Mouse (Mus musculus): ENCODE results near the gene P3h1. TPM values are rescaled to one million over a fixed set of nuclear protein-coding genes. Genes with fewer than 3 reads are reported as not detected.

Gene P3h1
- polyA plus RNA-seq, 1 experiment from 2014 or later = 15.5 TPM

DNA sequence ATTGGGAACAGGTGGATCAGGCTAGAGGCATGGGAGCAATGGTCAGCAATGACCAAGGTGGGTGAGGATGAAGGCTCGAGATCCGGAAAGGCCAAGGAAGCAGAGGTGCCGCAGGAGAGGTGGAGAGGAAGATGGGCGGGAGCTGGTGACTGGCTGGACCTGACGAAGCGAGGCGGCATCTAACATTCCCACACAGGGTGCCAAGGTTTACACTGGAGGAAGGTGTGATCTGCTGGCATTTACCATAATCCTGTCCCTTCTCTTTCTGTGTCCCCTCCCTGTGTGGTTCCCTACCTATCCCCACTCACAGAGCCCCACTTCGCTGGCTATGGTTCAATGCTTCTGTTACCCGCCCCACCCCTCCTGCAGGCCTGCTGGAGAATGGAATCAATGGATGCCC is 13.2 kb downstream of the P3h1 start:
- H3K9me3 ChIP-seq (ENCODE audit: control insufficient read depth, low read length) = no peaks in the 10 kb centered on the region
- WGBS = 70% methylated on average over 9 of the region's 9 CpGs
- no peak overlapping the region for H3K4me3 ChIP-seq (ENCODE audit: low read depth, low read length)
- no peak overlapping the region for H3K9ac ChIP-seq (ENCODE audit: low read length)
- no peaks in the 10 kb centered on the region for H3K27me3 ChIP-seq (ENCODE audit: control insufficient read depth, insufficient read depth, low read length)
- 0 out of 2 replicates have a peak, but pooled peaks cover 2% of the 10 kb centered on the region for H3K36me3 ChIP-seq (ENCODE audit: control insufficient read depth, insufficient read depth, low read length)
- ATAC-seq (ENCODE audit: low FRiP score) (no peak), DNase-seq (ENCODE audit: low spot score, missing footprints) (no peak)
- no peak overlapping the region for H3K27ac ChIP-seq (ENCODE audit: low read depth, low read length)
- peaks cover 5% of the 10 kb centered on the region for H3K4me1 ChIP-seq (ENCODE audit: control insufficient read depth, insufficient read depth, low read length)
- no peak overlapping the region for H3K4me2 ChIP-seq

DNA sequence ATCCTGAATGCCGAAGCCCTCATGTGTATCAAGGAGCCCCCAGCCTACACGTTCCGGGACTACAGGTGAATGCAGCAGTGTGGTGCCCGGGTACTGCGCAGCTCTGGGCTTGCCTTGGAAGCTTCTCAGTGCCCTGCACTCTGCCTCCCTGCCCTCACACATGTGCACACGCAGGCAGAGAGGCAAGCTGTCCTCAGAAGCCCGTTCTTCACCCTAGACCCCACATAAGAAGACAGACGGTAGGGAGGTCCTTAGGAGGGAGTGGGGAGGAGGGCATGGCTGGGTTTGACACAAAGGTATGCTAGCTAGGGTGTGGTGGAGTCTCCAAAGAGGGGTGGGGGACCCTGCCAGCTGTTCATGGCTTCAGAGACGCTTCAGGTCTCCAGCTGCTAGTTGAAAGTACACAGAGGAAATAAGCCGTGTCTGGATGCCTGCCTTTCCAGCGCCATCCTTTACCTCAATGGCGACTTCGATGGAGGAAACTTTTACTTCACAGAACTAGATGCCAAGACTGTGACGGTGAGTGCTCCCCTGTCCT is 14.0 kb downstream of the P3h1 start:
- Histone ChIP-seq H3K9me3 (ENCODE audit: control insufficient read depth, low read length) (no peaks in the 10 kb centered on the region), H3K9ac (ENCODE audit: low read length) (no peak overlapping the region), H3K36me3 (ENCODE audit: control insufficient read depth, insufficient read depth, low read length) (0 out of 2 replicates have a peak, but pooled peaks cover 2% of the 10 kb centered on the region), H3K4me2 (no peak overlapping the region), H3K4me3 (ENCODE audit: low read depth, low read length) (no peak overlapping the region), H3K4me1 (ENCODE audit: control insufficient read depth, insufficient read depth, low read length) (peaks cover 5% of the 10 kb centered on the region), H3K27ac (ENCODE audit: low read depth, low read length) (no peak overlapping the region), H3K27me3 (ENCODE audit: control insufficient read depth, insufficient read depth, low read length) (no peaks in the 10 kb centered on the region)
- WGBS = 69% methylated on average over 14 of the region's 14 CpGs
- DNase-seq (ENCODE audit: low spot score, missing footprints) (no peak), ATAC-seq (ENCODE audit: low FRiP score) (no peak; the same call in 1 of the 2 replicates)

DNA sequence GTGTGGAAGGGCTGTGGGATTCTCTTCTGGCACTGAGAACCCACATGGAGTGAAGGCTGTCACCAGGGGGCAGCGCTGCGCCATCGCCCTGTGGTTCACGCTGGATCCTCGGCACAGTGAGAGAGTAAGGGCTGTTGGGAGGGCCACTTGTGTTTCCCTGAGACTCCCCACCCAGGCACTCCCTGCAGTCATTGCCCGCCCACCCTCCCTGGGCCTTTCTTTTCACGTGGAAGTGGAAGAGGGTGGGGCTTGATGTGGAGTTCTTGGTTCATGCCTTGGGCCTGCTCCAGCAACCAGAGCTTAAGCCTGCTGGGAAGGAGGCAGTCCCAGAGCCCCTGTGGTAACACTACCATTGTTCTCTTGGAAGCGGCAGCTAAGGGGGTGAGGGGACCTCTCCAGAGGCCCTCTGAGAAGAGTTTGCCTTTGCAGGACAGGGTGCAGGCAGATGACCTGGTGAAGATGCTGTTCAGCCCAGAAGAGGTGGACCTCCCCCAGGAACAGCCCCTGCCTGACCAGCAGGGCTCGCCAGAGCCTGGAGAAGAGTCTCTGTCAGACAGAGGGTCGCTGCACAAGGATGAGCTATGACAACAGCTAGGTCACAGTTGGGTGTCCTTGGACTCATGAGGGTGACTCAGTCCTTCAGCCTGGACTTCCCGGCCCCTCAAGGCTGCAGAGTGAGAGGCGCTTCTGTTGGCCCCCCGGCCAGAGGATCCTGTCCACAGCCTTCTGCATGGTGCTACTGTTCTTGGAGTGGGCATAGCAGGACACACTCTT is 14.9 kb downstream of the P3h1 start:
- Histone ChIP-seq H3K36me3 (ENCODE audit: control insufficient read depth, insufficient read depth, low read length) (0 out of 2 replicates have a peak, but pooled peaks cover 2% of the 10 kb centered on the region), H3K9ac (ENCODE audit: low read length) (peak overlapping the region; percentile 33; the same call in 1 of the 2 replicates), H3K9me3 (ENCODE audit: control insufficient read depth, low read length) (no peaks in the 10 kb centered on the region), H3K27me3 (ENCODE audit: control insufficient read depth, insufficient read depth, low read length) (no peaks in the 10 kb centered on the region), H3K4me3 (ENCODE audit: low read depth, low read length) (no peak overlapping the region), H3K4me1 (ENCODE audit: control insufficient read depth, insufficient read depth, low read length) (peaks cover 5% of the 10 kb centered on the region), H3K4me2 (no peak overlapping the region; the same call in 1 of the 2 replicates), H3K27ac (ENCODE audit: low read depth, low read length) (peak overlapping the region; percentile 9; the same call in 1 of the 2 replicates)
- ATAC-seq (ENCODE audit: low FRiP score) (peak; percentile 74), DNase-seq (ENCODE audit: low spot score, missing footprints) (peak; percentile 97)
- 24% methylated on average over 13 of the region's 13 CpGs for WGBS

DNA sequence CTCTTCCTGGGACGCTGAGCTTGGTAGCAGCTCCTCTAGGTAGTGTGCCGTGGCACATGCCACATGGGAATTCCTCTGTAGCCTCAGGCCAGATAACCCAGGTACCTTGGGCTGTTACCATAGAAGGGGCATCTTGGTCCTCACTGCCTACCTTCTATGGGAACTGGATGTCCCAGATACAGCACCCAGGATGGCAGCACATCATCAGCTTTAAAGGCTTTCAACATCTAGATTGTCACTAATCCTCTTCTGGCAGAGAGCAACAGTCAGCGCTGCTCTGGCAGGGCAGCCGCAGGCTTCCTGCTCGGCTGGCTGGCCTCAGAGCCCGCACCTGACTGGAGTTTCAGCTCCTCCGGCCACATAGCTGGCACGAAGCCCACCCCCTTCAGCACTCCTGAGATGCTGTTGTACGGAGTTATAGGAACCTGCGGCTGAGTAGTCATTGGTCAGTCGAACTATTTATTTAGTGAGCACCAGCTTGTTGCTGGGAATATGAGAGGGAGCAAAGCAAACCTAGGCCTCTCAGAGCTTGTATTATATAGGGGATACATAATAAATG is 15.8 kb downstream of the P3h1 start:
- H3K9me3 ChIP-seq (ENCODE audit: control insufficient read depth, low read length) = no peaks in the 10 kb centered on the region
- H3K27ac ChIP-seq (ENCODE audit: low read depth, low read length) = no peak overlapping the region
- no peak overlapping the region for H3K9ac ChIP-seq (ENCODE audit: low read length)
- H3K4me1 ChIP-seq (ENCODE audit: control insufficient read depth, insufficient read depth, low read length) = peaks cover 5% of the 10 kb centered on the region
- H3K4me3 ChIP-seq (ENCODE audit: low read depth, low read length) = no peak overlapping the region
- H3K36me3 ChIP-seq (ENCODE audit: control insufficient read depth, insufficient read depth, low read length) = 0 out of 2 replicates have a peak, but pooled peaks cover 2% of the 10 kb centered on the region
- no peak overlapping the region for H3K4me2 ChIP-seq
- WGBS = 86% methylated on average over 11 of the region's 11 CpGs
- no peaks in the 10 kb centered on the region for H3K27me3 ChIP-seq (ENCODE audit: control insufficient read depth, insufficient read depth, low read length)
- ATAC-seq (ENCODE audit: low FRiP score) (no peak), DNase-seq (ENCODE audit: low spot score, missing footprints) (no peak)

DNA sequence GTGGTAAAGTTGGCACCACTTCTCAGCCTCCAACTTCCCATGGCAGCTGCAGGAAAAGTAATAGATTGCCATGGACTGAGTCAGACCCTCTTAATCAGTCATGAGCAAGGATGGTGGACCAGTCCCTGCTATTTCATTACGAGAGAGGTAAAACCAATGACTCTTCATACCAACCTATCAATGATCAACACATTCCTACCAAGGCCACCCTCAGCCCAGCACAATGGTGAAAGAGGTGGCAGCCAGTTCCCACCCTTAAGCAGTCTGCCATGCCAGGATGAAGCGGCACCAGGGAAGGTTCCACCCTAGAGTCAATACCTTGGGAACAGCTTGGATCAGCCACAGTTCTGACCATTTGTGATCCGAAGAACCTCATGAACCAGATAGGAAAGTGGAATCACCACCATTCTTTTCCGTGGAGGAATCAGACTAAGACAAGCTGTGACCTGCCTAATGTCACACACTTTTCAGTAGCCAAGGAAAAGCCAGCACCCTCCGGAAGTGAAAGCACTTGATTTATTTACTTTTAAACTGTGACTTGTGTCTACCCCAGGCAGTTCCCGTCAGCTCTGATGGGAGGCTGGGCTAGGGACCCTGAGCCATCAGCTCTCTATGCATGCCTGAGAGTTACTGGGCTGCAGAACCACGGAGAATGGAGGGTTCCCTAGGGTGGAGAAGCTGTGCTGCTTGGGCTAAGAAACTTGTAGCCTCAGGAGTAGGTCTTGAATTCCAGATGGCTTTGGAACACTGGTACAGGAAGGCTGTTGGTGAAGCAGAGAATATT is 19.5 kb downstream of the P3h1 start:
- Histone ChIP-seq H3K36me3 (ENCODE audit: control insufficient read depth, insufficient read depth, low read length) (no peaks in the 10 kb centered on the region), H3K27me3 (ENCODE audit: control insufficient read depth, insufficient read depth, low read length) (no peaks in the 10 kb centered on the region), H3K4me3 (ENCODE audit: low read depth, low read length) (no peak overlapping the region), H3K4me1 (ENCODE audit: control insufficient read depth, insufficient read depth, low read length) (peaks cover 19% of the 10 kb centered on the region), H3K4me2 (no peak overlapping the region), H3K9me3 (ENCODE audit: control insufficient read depth, low read length) (no peaks in the 10 kb centered on the region), H3K9ac (ENCODE audit: low read length) (no peak overlapping the region), H3K27ac (ENCODE audit: low read depth, low read length) (no peak overlapping the region)
- ATAC-seq (ENCODE audit: low FRiP score) = no peak
- 69% methylated on average over 7 of the region's 7 CpGs for WGBS
- no peak for DNase-seq (ENCODE audit: low spot score, missing footprints)

DNA sequence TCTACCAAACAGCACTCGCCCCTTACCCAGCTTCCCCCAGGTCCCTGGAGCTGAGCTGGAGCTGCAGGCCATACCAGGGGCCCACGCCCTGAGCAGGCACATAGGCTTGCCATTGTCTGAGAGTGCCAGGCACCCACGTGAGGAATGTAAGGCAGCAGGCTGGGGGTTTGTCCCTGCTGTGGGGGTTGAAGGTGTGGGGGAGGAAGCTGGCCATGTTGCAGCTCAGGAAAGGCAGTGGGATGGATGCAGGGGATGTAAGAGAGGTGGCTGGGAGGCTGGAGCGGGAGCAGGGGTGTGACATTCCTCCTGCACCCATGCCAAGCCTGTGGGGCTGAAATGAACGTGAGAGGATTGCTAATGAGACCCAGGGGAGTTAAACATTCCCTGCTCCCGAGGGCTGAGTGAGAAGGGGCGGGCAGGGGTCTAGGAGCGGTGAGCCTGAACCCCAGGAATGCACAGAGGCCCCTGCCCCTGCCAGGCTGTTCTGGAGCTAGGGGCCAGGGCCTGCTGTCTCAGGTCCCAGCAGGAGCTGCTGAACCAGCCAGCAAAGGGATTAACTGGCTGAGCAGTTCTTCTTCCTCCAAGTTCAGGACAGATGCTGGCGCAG is 21.4 kb downstream of the P3h1 start:
- H3K27me3 ChIP-seq (ENCODE audit: control insufficient read depth, insufficient read depth, low read length) = no peaks in the 10 kb centered on the region
- peaks cover 14% of the 10 kb centered on the region for H3K4me1 ChIP-seq (ENCODE audit: control insufficient read depth, insufficient read depth, low read length)
- H3K9me3 ChIP-seq (ENCODE audit: control insufficient read depth, low read length) = no peaks in the 10 kb centered on the region
- H3K4me2 ChIP-seq = 0 out of 2 replicates have a peak overlapping the region, but pooled peaks have one; percentile 6
- peak overlapping the region; percentile 57 for H3K27ac ChIP-seq (ENCODE audit: low read depth, low read length)
- ATAC-seq (ENCODE audit: low FRiP score) (peak; percentile 67), DNase-seq (ENCODE audit: low spot score, missing footprints) (peak; percentile 91)
- no peaks in the 10 kb centered on the region for H3K36me3 ChIP-seq (ENCODE audit: control insufficient read depth, insufficient read depth, low read length)
- H3K4me3 ChIP-seq (ENCODE audit: low read depth, low read length) = no peak overlapping the region
- peak overlapping the region; percentile 44 for H3K9ac ChIP-seq (ENCODE audit: low read length)
- 16% methylated on average over 9 of the region's 9 CpGs for WGBS

DNA sequence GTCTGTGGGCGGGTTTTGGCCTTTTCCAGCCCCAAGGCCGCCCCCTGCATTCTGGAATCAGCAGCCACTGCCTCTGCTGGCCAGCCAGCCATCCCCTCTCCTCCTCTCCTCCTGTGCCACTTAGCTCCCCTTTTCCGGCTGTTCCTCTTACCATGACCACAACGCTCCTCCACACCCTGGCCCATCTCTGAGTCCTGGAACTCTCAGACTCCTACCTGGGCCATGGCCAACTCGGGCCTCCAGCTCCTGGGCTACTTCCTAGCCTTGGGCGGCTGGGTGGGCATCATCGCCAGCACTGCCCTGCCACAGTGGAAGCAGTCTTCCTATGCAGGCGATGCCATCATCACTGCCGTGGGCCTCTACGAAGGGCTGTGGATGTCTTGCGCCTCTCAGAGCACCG is 22.6 kb downstream of the P3h1 start, which contains the start of gene Cldn19:
Gene Cldn19 (plus strand): TSS at position 64 of the 400 bp plus-strand sequence.
- DNase-seq (ENCODE audit: low spot score, missing footprints) (no peak), ATAC-seq (ENCODE audit: low FRiP score) (no peak)
- 0 out of 2 replicates have a peak within 1 kb of the TSS, but pooled peaks have one; percentile 6 for H3K4me2 ChIP-seq
- H3K4me3 ChIP-seq (ENCODE audit: low read depth, low read length) = no peak within 1 kb of the TSS
- no peaks in the 10 kb centered on the region for H3K9me3 ChIP-seq (ENCODE audit: control insufficient read depth, low read length)
- H3K36me3 ChIP-seq (ENCODE audit: control insufficient read depth, insufficient read depth, low read length) = no peaks in the 10 kb centered on the region
- H3K4me1 ChIP-seq (ENCODE audit: control insufficient read depth, insufficient read depth, low read length) = peaks cover 14% of the 10 kb centered on the region
- H3K9ac ChIP-seq (ENCODE audit: low read length) = peak within 1 kb of the TSS; percentile 44
- 70% methylated on average over 12 of the region's 12 CpGs for WGBS
- peak within 1 kb of the TSS; percentile 57 for H3K27ac ChIP-seq (ENCODE audit: low read depth, low read length)
- H3K27me3 ChIP-seq (ENCODE audit: control insufficient read depth, insufficient read depth, low read length) = no peaks in the 10 kb centered on the region

DNA sequence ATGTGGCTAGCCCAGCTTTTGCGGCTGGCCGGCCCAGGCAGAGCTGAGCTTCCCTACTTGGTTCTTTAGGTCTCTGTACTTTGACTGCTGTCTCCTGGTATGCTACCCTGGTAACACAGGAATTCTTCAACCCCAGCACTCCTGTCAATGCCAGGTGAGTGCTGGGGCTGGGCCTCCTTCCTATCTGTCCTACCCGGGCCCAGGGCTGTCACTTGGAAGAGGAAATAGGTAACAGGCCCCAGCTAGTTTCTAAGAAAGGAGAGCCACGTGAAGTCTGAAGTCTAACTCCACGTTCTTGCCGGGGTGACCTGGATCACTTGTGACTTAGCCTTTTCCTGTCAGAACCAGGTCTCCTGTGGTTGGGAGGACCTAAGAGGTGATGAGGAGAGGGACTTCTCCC is 24.4 kb downstream of the P3h1 start:
- Histone ChIP-seq H3K4me2 (no peak overlapping the region), H3K9ac (ENCODE audit: low read length) (no peak overlapping the region), H3K27me3 (ENCODE audit: control insufficient read depth, insufficient read depth, low read length) (no peaks in the 10 kb centered on the region), H3K4me3 (ENCODE audit: low read depth, low read length) (no peak overlapping the region), H3K4me1 (ENCODE audit: control insufficient read depth, insufficient read depth, low read length) (peaks cover 14% of the 10 kb centered on the region), H3K36me3 (ENCODE audit: control insufficient read depth, insufficient read depth, low read length) (no peaks in the 10 kb centered on the region), H3K27ac (ENCODE audit: low read depth, low read length) (no peak overlapping the region), H3K9me3 (ENCODE audit: control insufficient read depth, low read length) (no peaks in the 10 kb centered on the region)
- DNase-seq (ENCODE audit: low spot score, missing footprints) (no peak), ATAC-seq (ENCODE audit: low FRiP score) (no peak)
- 81% methylated on average over 6 of the region's 6 CpGs for WGBS

All from midbrain, embryonic 11.5 days (tissue).